Mouse (Mus musculus): ENCODE measurements around the gene Fbxl13. TPM values are rescaled to one million over a fixed set of nuclear protein-coding genes. Genes with fewer than 3 reads are reported as not detected.
"Not testable (repeated sequence)": the region's sequence is repeated elsewhere in the genome, so short reads cannot be mapped to it uniquely, and the experiment has no call there.

Gene Fbxl13
- polyA plus RNA-seq, 1 experiment, result not detected

- Histone ChIP-seq H3K9me3 (replicated peaks; ENCODE audit: control insufficient read depth, insufficient read depth, low read length, poor library complexity, severe bottlenecking) (no peaks in the 10 kb centered on the region), H3K36me3 (ENCODE audit: control insufficient read depth, insufficient read depth, low read length, poor library complexity, severe bottlenecking) (peaks cover 22% of the 10 kb centered on the region), H3K4me1 (ENCODE audit: control insufficient read depth, insufficient read depth, low read length) (peaks cover 2% of the 10 kb centered on the region), H3K27ac (ENCODE audit: insufficient read depth, low read length) (peak overlapping the region; percentile 40), H3K9ac (ENCODE audit: low read depth, poor library complexity, severe bottlenecking) (peak overlapping the region; percentile 88), H3K27me3 (ENCODE audit: control insufficient read depth, insufficient read depth, low read length, poor library complexity, severe bottlenecking) (no peaks in the 10 kb centered on the region), H3K4me3 (ENCODE audit: low read depth, low read length) (peak overlapping the region; percentile 92)
- no peak for TF ChIP-seq POLR2A (IDR thresholded peaks at IDR 0.05; ENCODE audit: insufficient read depth, low read length)
Observed at GRCm38 (mm10) chr5:21646133-21646491, 678 bp upstream of the Fbxl13 start.

GRCm38 (mm10) chr5:21644891-21645438 lies 469 bp downstream of the Fbxl13 start:
- Histone ChIP-seq H3K36me3 (ENCODE audit: control insufficient read depth, insufficient read depth, low read length, poor library complexity, severe bottlenecking) (peaks cover 18% of the 10 kb centered on the region), H3K27ac (ENCODE audit: insufficient read depth, low read length) (no peak overlapping the region), H3K4me1 (ENCODE audit: control insufficient read depth, insufficient read depth, low read length) (no peaks in the 10 kb centered on the region), H3K9me3 (replicated peaks; ENCODE audit: control insufficient read depth, insufficient read depth, low read length, poor library complexity, severe bottlenecking) (no peaks in the 10 kb centered on the region), H3K9ac (ENCODE audit: low read depth, poor library complexity, severe bottlenecking) (no peak overlapping the region), H3K4me3 (ENCODE audit: low read depth, low read length) (peak overlapping the region; percentile 73), H3K27me3 (ENCODE audit: control insufficient read depth, insufficient read depth, low read length, poor library complexity, severe bottlenecking) (no peaks in the 10 kb centered on the region)
- TF ChIP-seq EP300 (IDR thresholded peaks at IDR 0.05; ENCODE audit: insufficient read depth, low read depth, low read length), result no peak
- TF ChIP-seq CTCF (IDR thresholded peaks at IDR 0.05; ENCODE audit: low read depth, low read length), result peak; percentile 41

- no peaks in the 10 kb centered on the region for H3K27me3 ChIP-seq (ENCODE audit: control insufficient read depth, insufficient read depth, low read length, poor library complexity, severe bottlenecking)
- no peaks in the 10 kb centered on the region for H3K9me3 ChIP-seq (replicated peaks; ENCODE audit: control insufficient read depth, insufficient read depth, low read length, poor library complexity, severe bottlenecking)
- peaks cover 4% of the 10 kb centered on the region for H3K36me3 ChIP-seq (ENCODE audit: control insufficient read depth, insufficient read depth, low read length, poor library complexity, severe bottlenecking)
- no peaks in the 10 kb centered on the region for H3K4me1 ChIP-seq (ENCODE audit: control insufficient read depth, insufficient read depth, low read length)
- no peak overlapping the region for H3K9ac ChIP-seq (ENCODE audit: low read depth, poor library complexity, severe bottlenecking)
- TF ChIP-seq CTCF (IDR thresholded peaks at IDR 0.05; ENCODE audit: low read depth, low read length) (no peak), EP300 (IDR thresholded peaks at IDR 0.05; ENCODE audit: insufficient read depth, low read depth, low read length) (no peak), POLR2A (IDR thresholded peaks at IDR 0.05; ENCODE audit: insufficient read depth, low read length) (no peak)
- no peak overlapping the region for H3K27ac ChIP-seq (ENCODE audit: insufficient read depth, low read length)
- H3K4me3 ChIP-seq (ENCODE audit: low read depth, low read length), result no peak overlapping the region
Observed at GRCm38 (mm10) chr5:21643606-21644005, 1.8 kb downstream of the Fbxl13 start.

- Histone ChIP-seq H3K27ac (ENCODE audit: insufficient read depth, low read length) (no peak overlapping the region), H3K36me3 (ENCODE audit: control insufficient read depth, insufficient read depth, low read length, poor library complexity, severe bottlenecking) (no peaks in the 10 kb centered on the region), H3K9me3 (replicated peaks; ENCODE audit: control insufficient read depth, insufficient read depth, low read length, poor library complexity, severe bottlenecking) (no peaks in the 10 kb centered on the region), H3K27me3 (ENCODE audit: control insufficient read depth, insufficient read depth, low read length, poor library complexity, severe bottlenecking) (no peaks in the 10 kb centered on the region), H3K9ac (ENCODE audit: low read depth, poor library complexity, severe bottlenecking) (no peak overlapping the region), H3K4me3 (ENCODE audit: low read depth, low read length) (no peak overlapping the region), H3K4me1 (ENCODE audit: control insufficient read depth, insufficient read depth, low read length) (no peaks in the 10 kb centered on the region)
- TF ChIP-seq CTCF (IDR thresholded peaks at IDR 0.05; ENCODE audit: low read depth, low read length) (no peak), POLR2A (IDR thresholded peaks at IDR 0.05; ENCODE audit: insufficient read depth, low read length) (no peak), EP300 (IDR thresholded peaks at IDR 0.05; ENCODE audit: insufficient read depth, low read depth, low read length) (no peak)
Observed at GRCm38 (mm10) chr5:21640961-21641360, 4.5 kb downstream of the Fbxl13 start.

DNA sequence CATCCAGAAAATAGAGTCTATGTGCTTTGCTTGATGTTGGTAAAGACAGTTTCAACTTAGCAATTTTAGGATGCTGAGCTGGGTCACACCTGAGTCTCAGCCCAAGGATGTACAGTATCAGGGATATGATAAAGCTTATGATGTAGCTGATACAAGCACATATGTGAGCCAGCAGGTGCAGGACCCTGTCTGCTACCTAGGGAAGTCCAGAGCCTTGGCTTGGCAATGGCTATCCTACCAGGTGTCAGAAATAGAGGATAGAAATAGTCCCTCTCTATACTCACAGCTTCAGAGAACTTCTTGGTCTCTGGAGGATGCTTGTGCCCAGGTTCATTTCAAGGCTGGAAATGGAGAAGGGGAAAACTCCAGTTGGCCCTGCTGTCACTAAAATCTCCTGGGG lies 19.5 kb downstream of the Fbxl13 start:
- no peak overlapping the region for H3K27ac ChIP-seq (ENCODE audit: insufficient read depth, low read length)

GRCm38 (mm10) chr5:21616450-21617009 lies 28.9 kb downstream of the Fbxl13 start:
- no peak for TF ChIP-seq POLR2A (IDR thresholded peaks at IDR 0.05; ENCODE audit: insufficient read depth, low read length)
- TF ChIP-seq CTCF (IDR thresholded peaks at IDR 0.05; ENCODE audit: low read depth, low read length), result no peak
- TF ChIP-seq EP300 (IDR thresholded peaks at IDR 0.05; ENCODE audit: insufficient read depth, low read depth, low read length), result no peak
- no peaks in the 10 kb centered on the region for H3K9me3 ChIP-seq (replicated peaks; ENCODE audit: control insufficient read depth, insufficient read depth, low read length, poor library complexity, severe bottlenecking)
- H3K9ac ChIP-seq (ENCODE audit: low read depth, poor library complexity, severe bottlenecking), result no peak overlapping the region
- no peak overlapping the region for H3K27ac ChIP-seq (ENCODE audit: insufficient read depth, low read length)
- H3K4me1 ChIP-seq (ENCODE audit: control insufficient read depth, insufficient read depth, low read length), result no peaks in the 10 kb centered on the region
- no peaks in the 10 kb centered on the region for H3K36me3 ChIP-seq (ENCODE audit: control insufficient read depth, insufficient read depth, low read length, poor library complexity, severe bottlenecking)
- no peaks in the 10 kb centered on the region; the same call in 1 of the 2 replicates for H3K27me3 ChIP-seq (ENCODE audit: control insufficient read depth, insufficient read depth, low read length, poor library complexity, severe bottlenecking)
- no peak overlapping the region for H3K4me3 ChIP-seq (ENCODE audit: low read depth, low read length)

More for the DNA sequence above, 19.5 kb downstream of the Fbxl13 start:
- 0 out of 2 replicates have a peak, but pooled peaks cover 2% of the 10 kb centered on the region for H3K9me3 ChIP-seq (replicated peaks; ENCODE audit: control insufficient read depth, insufficient read depth, low read length, poor library complexity, severe bottlenecking)
- H3K36me3 ChIP-seq (ENCODE audit: control insufficient read depth, insufficient read depth, low read length, poor library complexity, severe bottlenecking), result no peaks in the 10 kb centered on the region
- peaks cover 2% of the 10 kb centered on the region for H3K4me1 ChIP-seq (ENCODE audit: control insufficient read depth, insufficient read depth, low read length)
- TF ChIP-seq CTCF (IDR thresholded peaks at IDR 0.05; ENCODE audit: low read depth, low read length) (no peak), POLR2A (IDR thresholded peaks at IDR 0.05; ENCODE audit: insufficient read depth, low read length) (no peak), EP300 (IDR thresholded peaks at IDR 0.05; ENCODE audit: insufficient read depth, low read depth, low read length) (no peak)
- H3K4me3 ChIP-seq (ENCODE audit: low read depth, low read length), result no peak overlapping the region
- no peaks in the 10 kb centered on the region for H3K27me3 ChIP-seq (ENCODE audit: control insufficient read depth, insufficient read depth, low read length, poor library complexity, severe bottlenecking)
- no peak overlapping the region for H3K9ac ChIP-seq (ENCODE audit: low read depth, poor library complexity, severe bottlenecking)

GRCm38 (mm10) chr5:21614299-21614698 lies 31.1 kb downstream of the Fbxl13 start:
- H3K4me1 ChIP-seq (ENCODE audit: control insufficient read depth, insufficient read depth, low read length); H3K9ac ChIP-seq (ENCODE audit: low read depth, poor library complexity, severe bottlenecking); H3K27ac ChIP-seq (ENCODE audit: insufficient read depth, low read length); H3K9me3 ChIP-seq (replicated peaks; ENCODE audit: control insufficient read depth, insufficient read depth, low read length, poor library complexity, severe bottlenecking); H3K36me3 ChIP-seq (ENCODE audit: control insufficient read depth, insufficient read depth, low read length, poor library complexity, severe bottlenecking); H3K4me3 ChIP-seq (ENCODE audit: low read depth, low read length); H3K27me3 ChIP-seq (ENCODE audit: control insufficient read depth, insufficient read depth, low read length, poor library complexity, severe bottlenecking): not testable (repeated sequence)
